Mouse (Mus musculus) stomach, embryonic 15.5 days (tissue): Measurements from ENCODE around the gene Ap3m1. TPM values are rescaled to one million over a fixed set of nuclear protein-coding genes. Genes with fewer than 3 reads are reported as not detected.

Experiments
- ATAC-seq: fragments of 200-750 bp; cut with Nextera tagmentation; 2 replicates; pipeline ENCODE4 v1.8.0; 2017; ENCODE audit warnings: low read depth, moderate number of reproducible peaks, moderate TSS enrichment; ENCODE audit not compliant: insufficient read depth, low FRiP score
- H3K27ac ChIP-seq: fragments of 300-500 bp; sonication (generic); 2 replicates; pipeline ENCODE4 v1.5.1; 2015; ENCODE audit warnings: mild to moderate bottlenecking, inconsistent platforms
- H3K27me3 ChIP-seq: fragments of 300-500 bp; sonication (generic); replicated peaks from 2 replicates; pipeline ENCODE4 v1.6.1; 2015; ENCODE audit warnings: inconsistent platforms
- H3K36me3 ChIP-seq: fragments of 300-500 bp; sonication (generic); 2 replicates; pipeline ENCODE4 v1.6.1; 2015; ENCODE audit warnings: inconsistent platforms
- H3K4me1 ChIP-seq: fragments of 300-500 bp; sonication (generic); 2 replicates; pipeline ENCODE4 v1.6.1; 2015; ENCODE audit warnings: inconsistent platforms
- H3K4me2 ChIP-seq: fragments of 300-500 bp; sonication (generic); 2 replicates; pipeline ENCODE4 v1.6.1; 2015; ENCODE audit warnings: mild to moderate bottlenecking, inconsistent platforms
- H3K4me3 ChIP-seq: fragments of 300-500 bp; sonication (generic); replicated peaks from 2 replicates; pipeline ENCODE4 v1.5.1; 2015; ENCODE audit warnings: inconsistent platforms
- H3K9ac ChIP-seq: fragments of 300-500 bp; sonication (generic); 2 replicates; pipeline ENCODE4 v1.6.1; 2015; ENCODE audit warnings: inconsistent platforms
- H3K9me3 ChIP-seq: fragments of 300-500 bp; sonication (generic); 2 replicates; pipeline ENCODE4 v1.6.1; 2016; ENCODE audit warnings: inconsistent platforms
- WGBS: fragments of 180-500 bp; shearing (Covaris S2); methylation state at CpG from one replicate; pipeline ENCODE4 v1.1.7; 2015; 5-methylcytosine and 5-hydroxymethylcytosine counted together
- polyA plus RNA-seq: library from polyadenylated mRNA; unstranded; fragments of >200 nt; fragmentation: Nextera tagmentation; extraction: Ambion mirVana; gene quantifications from 2 replicates; pipeline ENCODE4 v1.2.1, GENCODE M21; 2015

Ap3m1 gene
- polyA plus RNA-seq, 1 experiment from 2014 or later = 60.2 TPM

DNA sequence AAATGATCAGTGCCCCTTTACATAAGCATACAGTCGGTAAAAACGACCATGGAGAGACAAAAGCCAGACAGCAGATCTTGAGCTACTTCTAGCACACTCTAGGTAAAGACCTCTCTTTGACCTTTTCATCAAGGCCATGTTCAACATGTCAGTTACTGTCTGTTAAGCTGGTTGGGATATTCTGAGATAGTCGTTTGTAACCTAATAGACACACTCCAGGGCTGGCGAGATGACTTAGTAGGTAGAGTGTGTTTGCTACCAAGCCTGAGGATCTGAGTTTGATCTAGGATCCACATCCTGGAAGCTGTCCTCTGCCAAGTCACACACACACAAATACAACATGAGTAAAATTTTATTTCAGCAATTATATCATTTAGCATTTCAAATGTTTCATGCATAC, 12.7 kb downstream of the Ap3m1 start:
- 56% methylated on average over 4 of the region's 4 CpGs for WGBS
- H3K4me2 ChIP-seq = no peak overlapping the region
- no peak overlapping the region for H3K4me3 ChIP-seq
- H3K9me3 ChIP-seq = no peaks in the 10 kb centered on the region
- no peak for ATAC-seq
- no peaks in the 10 kb centered on the region for H3K27me3 ChIP-seq
- H3K36me3 ChIP-seq = peaks cover 15% of the 10 kb centered on the region
- no peaks in the 10 kb centered on the region for H3K4me1 ChIP-seq
- H3K27ac ChIP-seq = no peak overlapping the region
- no peak overlapping the region for H3K9ac ChIP-seq

DNA sequence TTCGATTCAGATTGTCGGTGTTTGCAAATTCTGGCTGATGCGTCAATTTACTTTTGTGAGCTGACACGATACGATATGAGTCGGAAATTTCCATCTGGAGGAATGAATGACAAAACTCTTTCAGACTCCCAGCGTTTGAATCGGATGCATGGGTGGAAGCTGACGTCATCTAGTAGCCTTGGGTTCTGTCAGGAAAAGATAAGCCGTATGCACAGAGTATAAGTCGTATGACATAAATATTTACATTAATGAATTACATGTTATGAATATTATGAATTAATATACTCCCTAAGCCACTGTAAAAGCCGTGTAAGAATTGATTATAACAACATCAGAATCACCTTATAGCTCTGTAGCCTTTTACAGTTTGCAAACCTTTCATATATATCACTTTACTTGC, 13.2 kb downstream of the Ap3m1 start:
- Histone ChIP-seq H3K9ac (no peak overlapping the region), H3K4me3 (no peak overlapping the region), H3K4me1 (no peaks in the 10 kb centered on the region), H3K9me3 (no peaks in the 10 kb centered on the region), H3K27me3 (no peaks in the 10 kb centered on the region), H3K36me3 (peaks cover 15% of the 10 kb centered on the region), H3K27ac (no peak overlapping the region), H3K4me2 (no peak overlapping the region)
- ATAC-seq = no peak
- 49% methylated on average over 12 of the region's 12 CpGs for WGBS

DNA sequence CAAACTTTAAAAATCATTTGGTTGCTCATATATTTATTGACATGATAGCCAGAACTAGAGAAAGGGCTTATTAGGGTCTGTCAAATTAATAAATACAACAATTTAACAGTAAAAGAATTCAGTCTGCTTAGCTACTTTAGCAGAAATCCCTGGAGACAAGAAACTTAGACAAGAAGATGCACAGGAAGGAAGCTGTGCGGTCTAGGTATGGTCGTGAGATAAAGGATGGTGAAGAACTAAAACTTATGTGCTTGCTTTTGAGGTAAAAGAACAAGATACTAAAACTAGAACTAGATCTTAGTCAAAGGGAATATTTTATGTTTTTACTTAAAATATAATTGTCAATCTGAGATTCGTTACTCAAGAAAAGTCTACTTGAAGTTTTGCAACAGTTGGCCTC, 17.5 kb downstream of the Ap3m1 start:
- 95% methylated on average over 3 of the region's 3 CpGs for WGBS
- ATAC-seq = no peak

DNA sequence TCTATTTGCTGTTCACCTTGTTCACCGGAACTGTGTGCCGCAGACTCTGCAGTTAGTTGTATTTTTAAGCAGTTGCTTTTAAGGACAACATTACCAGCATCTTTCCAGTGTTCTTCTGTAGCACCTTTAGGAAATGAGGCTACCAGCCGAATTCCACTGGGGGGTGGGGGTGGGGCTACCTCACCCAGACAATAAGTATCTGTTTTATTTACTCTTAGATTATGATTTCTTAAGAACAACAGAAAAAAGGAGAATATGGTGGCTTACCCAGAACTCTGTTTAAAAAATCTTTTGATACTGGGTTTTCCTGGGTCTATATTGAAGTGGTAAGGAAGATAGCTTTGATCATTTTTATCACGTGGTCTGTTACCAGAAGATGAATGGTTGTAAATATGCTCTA, 18.0 kb downstream of the Ap3m1 start:
- Histone ChIP-seq H3K4me2 (no peak overlapping the region), H3K4me3 (no peak overlapping the region), H3K9ac (no peak overlapping the region), H3K36me3 (peaks cover 39% of the 10 kb centered on the region), H3K9me3 (no peaks in the 10 kb centered on the region), H3K4me1 (no peaks in the 10 kb centered on the region), H3K27ac (no peak overlapping the region), H3K27me3 (no peaks in the 10 kb centered on the region)
- WGBS = 91% methylated on average over 4 of the region's 4 CpGs
- no peak for ATAC-seq

More for the DNA sequence above, 17.5 kb downstream of the Ap3m1 start:
- H3K9ac ChIP-seq = no peak overlapping the region
- no peak overlapping the region for H3K4me2 ChIP-seq
- no peaks in the 10 kb centered on the region for H3K4me1 ChIP-seq
- no peaks in the 10 kb centered on the region for H3K9me3 ChIP-seq
- H3K36me3 ChIP-seq = peaks cover 38% of the 10 kb centered on the region
- H3K27me3 ChIP-seq = no peaks in the 10 kb centered on the region
- no peak overlapping the region for H3K27ac ChIP-seq
- no peak overlapping the region for H3K4me3 ChIP-seq

DNA sequence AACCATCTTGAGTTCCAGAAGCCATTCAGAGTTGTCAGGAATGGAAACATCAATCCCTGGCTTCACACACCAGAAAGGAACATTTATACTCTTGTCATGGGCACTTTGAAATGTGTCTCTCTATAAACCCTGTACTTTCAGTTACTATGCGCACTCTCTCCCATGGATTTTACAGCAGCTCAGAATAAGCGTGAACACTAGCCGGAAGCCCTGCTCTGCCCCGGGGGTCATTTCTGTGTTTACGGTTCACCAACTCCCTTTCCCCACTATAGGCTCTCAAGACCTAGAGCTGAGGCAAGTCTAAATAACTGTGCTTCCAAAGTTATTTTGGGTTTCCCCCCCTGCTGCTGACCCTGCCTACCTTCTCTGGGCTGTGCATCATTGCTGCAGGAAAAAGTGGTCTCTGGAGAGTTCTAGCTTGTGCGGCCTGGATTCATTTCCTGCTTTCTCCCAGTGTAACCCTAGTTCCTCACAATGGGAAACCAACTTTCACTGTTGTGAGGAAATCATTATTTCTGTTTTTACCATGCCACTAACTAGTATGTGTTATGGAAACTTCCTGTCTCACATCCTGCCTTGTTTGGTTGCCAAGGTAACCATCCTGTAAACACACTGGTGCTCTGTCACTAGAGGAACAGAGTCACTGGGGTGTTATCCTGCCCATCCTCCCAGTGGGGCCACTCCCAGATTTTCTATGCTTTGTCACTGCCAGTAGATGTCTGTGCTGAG, 20.4 kb downstream of the Ap3m1 start:
- no peak overlapping the region for H3K4me2 ChIP-seq
- H3K4me1 ChIP-seq = no peaks in the 10 kb centered on the region
- peak overlapping the region; percentile 21; the same call in 1 of the 2 replicates for H3K27ac ChIP-seq
- no peak overlapping the region for H3K4me3 ChIP-seq
- H3K9ac ChIP-seq = no peak overlapping the region
- ATAC-seq = no peak; the same call in 1 of the 2 replicates
- WGBS = 62% methylated on average over 6 of the region's 6 CpGs
- H3K9me3 ChIP-seq = no peaks in the 10 kb centered on the region
- peaks cover 46% of the 10 kb centered on the region for H3K36me3 ChIP-seq
- H3K27me3 ChIP-seq = no peaks in the 10 kb centered on the region

DNA sequence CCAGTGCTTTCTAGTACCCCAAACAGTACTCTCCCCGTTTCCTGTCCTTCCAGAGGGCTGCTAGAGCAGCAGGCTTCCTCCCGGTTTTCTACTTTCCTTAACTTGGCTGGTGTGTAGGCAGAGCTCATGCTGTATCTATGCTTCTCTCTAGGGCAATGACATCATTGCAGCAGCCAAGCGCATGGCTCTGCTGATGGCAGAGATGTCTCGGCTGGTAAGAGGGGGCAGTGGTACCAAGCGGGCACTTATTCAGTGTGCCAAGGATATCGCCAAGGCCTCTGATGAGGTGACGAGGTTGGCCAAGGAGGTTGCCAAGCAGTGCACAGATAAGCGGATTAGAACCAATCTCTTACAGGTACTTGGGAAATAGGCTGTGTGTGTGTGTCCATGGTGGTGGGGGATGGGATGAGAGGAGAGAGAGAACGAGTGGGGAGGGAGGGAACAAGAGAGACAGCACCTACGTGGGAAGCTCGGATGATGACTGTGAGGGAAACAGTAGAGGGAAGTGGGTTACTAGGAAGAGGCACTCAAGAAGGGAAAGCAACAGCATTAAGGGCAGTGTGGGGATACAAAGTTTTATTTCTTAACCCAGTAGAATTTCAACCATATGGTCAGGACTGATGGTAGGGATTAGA, 23.2 kb downstream of the Ap3m1 start:
- H3K4me3 ChIP-seq = no peak overlapping the region
- no peaks in the 10 kb centered on the region for H3K4me1 ChIP-seq
- H3K27ac ChIP-seq = no peak overlapping the region
- H3K9me3 ChIP-seq = no peaks in the 10 kb centered on the region
- ATAC-seq = no peak
- 85% methylated on average over 11 of the region's 11 CpGs for WGBS
- no peak overlapping the region for H3K9ac ChIP-seq
- no peaks in the 10 kb centered on the region for H3K27me3 ChIP-seq
- H3K36me3 ChIP-seq = peaks cover 47% of the 10 kb centered on the region
- no peak overlapping the region for H3K4me2 ChIP-seq

DNA sequence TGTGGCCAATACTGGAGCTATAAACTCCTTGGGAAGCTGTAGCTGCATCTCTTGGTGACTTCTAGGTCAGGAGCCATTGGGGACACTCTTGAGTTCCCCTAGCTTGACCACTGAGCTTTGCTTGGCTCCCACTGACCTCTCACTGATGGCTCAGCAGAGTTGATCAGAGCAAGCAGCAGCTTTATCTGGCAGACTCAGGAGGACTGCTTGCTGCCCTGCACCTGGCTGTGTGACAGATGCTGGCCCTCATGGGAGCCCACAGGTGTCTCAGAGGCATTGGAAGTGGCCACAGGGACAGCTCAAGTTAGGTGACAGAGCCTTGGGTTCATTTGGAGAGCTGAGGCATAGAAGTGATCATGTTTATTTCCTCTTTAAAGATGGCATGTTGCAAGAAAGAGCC, 24.8 kb downstream of the Ap3m1 start:
- no peak overlapping the region for H3K4me3 ChIP-seq
- no peaks in the 10 kb centered on the region for H3K9me3 ChIP-seq
- H3K36me3 ChIP-seq = peaks cover 45% of the 10 kb centered on the region
- no peak overlapping the region for H3K9ac ChIP-seq
- no peak overlapping the region for H3K27ac ChIP-seq
- no peak overlapping the region for H3K4me2 ChIP-seq
- no peak for ATAC-seq
- H3K27me3 ChIP-seq = no peaks in the 10 kb centered on the region
- no peaks in the 10 kb centered on the region for H3K4me1 ChIP-seq

DNA sequence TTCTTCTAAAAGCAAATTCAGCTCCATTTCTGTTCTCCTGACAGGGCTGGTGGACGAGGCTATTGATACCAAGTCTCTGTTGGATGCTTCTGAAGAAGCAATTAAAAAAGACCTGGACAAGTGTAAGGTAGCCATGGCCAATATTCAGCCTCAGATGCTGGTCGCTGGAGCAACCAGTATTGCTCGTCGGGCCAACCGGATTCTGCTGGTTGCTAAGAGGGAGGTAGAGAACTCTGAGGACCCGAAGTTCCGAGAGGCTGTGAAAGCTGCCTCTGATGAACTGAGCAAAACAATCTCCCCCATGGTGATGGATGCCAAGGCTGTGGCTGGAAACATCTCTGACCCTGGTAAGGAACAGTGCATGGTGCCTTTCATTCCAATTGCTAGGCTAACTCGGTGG, 31.9 kb downstream of the Ap3m1 start:
- Histone ChIP-seq H3K4me3 (no peak overlapping the region), H3K36me3 (peaks cover 43% of the 10 kb centered on the region), H3K4me1 (no peaks in the 10 kb centered on the region), H3K9me3 (no peaks in the 10 kb centered on the region), H3K4me2 (no peak overlapping the region), H3K27me3 (no peaks in the 10 kb centered on the region), H3K27ac (no peak overlapping the region), H3K9ac (no peak overlapping the region)
- 95% methylated on average over 8 of the region's 8 CpGs for WGBS
- ATAC-seq = no peak

DNA sequence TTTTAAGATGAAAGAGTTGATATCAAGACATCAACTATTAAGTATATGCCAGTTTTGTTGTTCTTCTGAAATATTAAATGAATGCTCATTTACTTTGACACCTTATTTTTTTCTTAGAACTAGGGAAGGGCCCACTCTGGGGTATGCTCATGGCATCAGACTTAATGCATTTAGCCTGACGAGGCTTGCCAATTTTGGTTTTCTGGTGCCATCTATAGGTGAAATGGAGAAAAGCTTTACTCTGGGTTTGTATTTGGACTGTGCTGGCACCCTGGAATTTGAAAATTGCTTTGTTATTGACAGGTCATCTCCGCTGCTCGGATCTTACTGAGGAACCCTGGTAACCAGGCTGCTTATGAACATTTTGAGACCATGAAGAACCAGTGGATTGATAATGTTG, 33.3 kb downstream of the Ap3m1 start:
- no peak overlapping the region for H3K9ac ChIP-seq

DNA sequence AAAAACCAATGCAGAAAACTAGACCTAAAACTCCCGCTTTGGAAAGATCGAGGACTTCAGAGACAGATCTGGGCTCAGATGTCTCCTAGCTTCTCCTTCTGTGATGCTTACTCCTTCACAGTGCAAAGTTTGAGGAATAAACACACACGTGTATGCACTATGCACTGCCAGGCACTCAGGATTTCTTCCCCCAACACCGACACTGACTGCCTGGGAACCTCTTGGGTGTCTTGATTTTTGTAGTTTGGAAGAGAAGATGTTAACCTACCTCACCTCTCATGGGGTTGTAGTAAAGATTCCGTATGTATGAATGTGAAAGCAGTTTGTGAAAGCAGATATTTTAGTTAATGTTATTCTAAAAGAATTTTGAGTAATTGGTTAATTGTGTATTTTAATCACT, 34.4 kb downstream of the Ap3m1 start:
- Histone ChIP-seq H3K9me3 (no peaks in the 10 kb centered on the region), H3K4me3 (no peak overlapping the region), H3K4me1 (no peaks in the 10 kb centered on the region), H3K4me2 (no peak overlapping the region), H3K27ac (no peak overlapping the region), H3K9ac (no peak overlapping the region), H3K27me3 (no peaks in the 10 kb centered on the region), H3K36me3 (peaks cover 40% of the 10 kb centered on the region)
- 88% methylated on average over 5 of the region's 5 CpGs for WGBS
- no peak for ATAC-seq

More for the DNA sequence above, 33.3 kb downstream of the Ap3m1 start:
- 39% methylated on average over 3 of the region's 3 CpGs for WGBS
- Histone ChIP-seq H3K4me3 (no peak overlapping the region), H3K27me3 (no peaks in the 10 kb centered on the region), H3K27ac (no peak overlapping the region), H3K4me2 (no peak overlapping the region), H3K9me3 (no peaks in the 10 kb centered on the region), H3K4me1 (no peaks in the 10 kb centered on the region), H3K36me3 (peaks cover 40% of the 10 kb centered on the region)
- no peak; the same call in 1 of the 2 replicates for ATAC-seq

DNA sequence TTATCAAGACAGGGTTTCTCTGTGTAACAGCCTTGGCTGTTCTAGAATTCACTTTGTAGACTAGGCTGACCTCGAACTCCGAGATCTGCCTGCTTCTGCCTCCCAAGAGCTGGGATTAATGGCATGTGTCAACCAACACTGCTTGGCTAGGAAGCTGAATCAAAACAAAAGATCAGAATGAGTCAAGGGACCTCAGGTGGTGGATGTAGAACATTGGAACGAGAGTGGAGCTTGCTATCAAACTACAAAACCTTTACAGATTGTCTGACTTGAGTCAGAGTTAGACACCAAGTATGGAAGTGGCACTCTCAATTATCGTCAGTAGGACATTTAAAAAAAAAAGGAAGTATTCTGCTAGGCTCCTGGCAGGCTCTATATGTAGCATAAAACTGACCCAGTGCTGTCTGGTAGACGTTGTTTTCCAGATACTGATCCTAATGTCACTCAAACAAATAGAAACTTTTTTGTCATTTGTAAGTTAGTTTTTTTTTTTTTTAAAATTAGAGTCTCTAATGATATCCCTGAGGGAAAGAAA, 38.4 kb downstream of the Ap3m1 start:
- Histone ChIP-seq H3K4me1 (no peaks in the 10 kb centered on the region), H3K4me3 (no peak overlapping the region), H3K36me3 (peaks cover 19% of the 10 kb centered on the region), H3K27me3 (no peaks in the 10 kb centered on the region), H3K9ac (no peak overlapping the region), H3K27ac (no peak overlapping the region), H3K4me2 (no peak overlapping the region), H3K9me3 (no peaks in the 10 kb centered on the region)
- WGBS = 83% methylated on average over 5 of the region's 5 CpGs
- ATAC-seq = no peak

DNA sequence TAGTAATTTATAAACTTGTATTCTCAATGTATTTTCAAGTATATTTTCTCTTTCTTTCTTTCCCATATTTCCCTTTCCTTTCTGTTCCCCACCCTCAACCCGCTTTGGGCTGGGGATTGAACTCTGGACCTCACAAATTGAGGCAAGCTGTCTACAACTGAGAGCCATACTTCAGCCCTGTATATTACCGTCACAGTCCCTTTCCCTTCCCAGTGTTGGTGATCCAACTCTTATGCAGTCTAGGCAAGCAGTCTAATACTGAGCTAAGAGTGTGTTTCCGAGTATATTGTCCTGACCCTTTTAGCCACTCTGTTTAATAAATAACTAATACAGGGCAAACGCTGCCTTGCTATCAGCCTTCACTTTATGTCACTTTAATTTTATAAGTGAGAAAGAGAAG, 52.7 kb downstream of the Ap3m1 start:
- H3K27ac ChIP-seq = no peak overlapping the region
- no peak overlapping the region for H3K4me3 ChIP-seq
- no peaks in the 10 kb centered on the region for H3K4me1 ChIP-seq
- peaks cover 9% of the 10 kb centered on the region for H3K36me3 ChIP-seq
- H3K4me2 ChIP-seq = no peak overlapping the region
- ATAC-seq = no peak
- 67% methylated on average over 4 of the region's 4 CpGs for WGBS
- H3K9me3 ChIP-seq = no peaks in the 10 kb centered on the region
- no peaks in the 10 kb centered on the region for H3K27me3 ChIP-seq
- H3K9ac ChIP-seq = no peak overlapping the region
